Mouse (Mus musculus) olfactory bulb, adult 2 months (tissue): ENCODE data around the gene Gm21293. TPM values are rescaled to one million over a fixed set of nuclear protein-coding genes. Genes with fewer than 3 reads are reported as not detected.
"Not testable (repeated sequence)": the region's sequence is repeated elsewhere in the genome, so short reads cannot be mapped to it uniquely, and the experiment has no call there.

Experiments used
- H3K27ac ChIP-seq: fragments of 200-500 bp; 2 replicates; pipeline ENCODE4 v1.5.1; 2012; ENCODE audit warnings: low read depth, low read length; ENCODE audit not compliant: insufficient read depth
- H3K4me1 ChIP-seq: fragments of 200-500 bp; 2 replicates; pipeline ENCODE4 v1.6.1; 2012; ENCODE audit warnings: low read length; ENCODE audit not compliant: control insufficient read depth, insufficient read depth
- H3K4me3 ChIP-seq: fragments of 200-500 bp; 2 replicates; pipeline ENCODE4 v1.5.1; 2012; ENCODE audit warnings: mild to moderate bottlenecking, low read depth, low read length, moderate library complexity; ENCODE audit not compliant: insufficient read depth
- CTCF ChIP-seq: fragments of 200-500 bp; IDR thresholded peaks from 2 replicates; pipeline ENCODE4 v1.5.1; 2012; ENCODE audit warnings: low read depth, mild to moderate bottlenecking, low read length, moderate library complexity; ENCODE audit not compliant: insufficient read depth
- POLR2A ChIP-seq: fragments of 200-500 bp; IDR thresholded peaks from 2 replicates; pipeline ENCODE4 v1.6.1; 2012; ENCODE audit warnings: mild to moderate bottlenecking, low read depth, low read length, moderate library complexity; ENCODE audit not compliant: insufficient read depth
- WGBS: fragments of 180-500 bp; shearing (Covaris S2); methylation state at CpG from one replicate; pipeline ENCODE4 v1.1.7; 2018; 5-methylcytosine and 5-hydroxymethylcytosine counted together
- polyA plus RNA-seq: library from polyadenylated mRNA; stranded (reverse); fragments of >200 nt; gene quantifications from 2 replicates; pipeline ENCODE4 v1.2.4, GENCODE M21; 2012; ENCODE audit warnings: low replicate concordance; ENCODE audit not compliant: missing spikeins, insufficient read depth, insufficient read length

Gene Gm21293
- not detected in 2 replicates for polyA plus RNA-seq

DNA sequence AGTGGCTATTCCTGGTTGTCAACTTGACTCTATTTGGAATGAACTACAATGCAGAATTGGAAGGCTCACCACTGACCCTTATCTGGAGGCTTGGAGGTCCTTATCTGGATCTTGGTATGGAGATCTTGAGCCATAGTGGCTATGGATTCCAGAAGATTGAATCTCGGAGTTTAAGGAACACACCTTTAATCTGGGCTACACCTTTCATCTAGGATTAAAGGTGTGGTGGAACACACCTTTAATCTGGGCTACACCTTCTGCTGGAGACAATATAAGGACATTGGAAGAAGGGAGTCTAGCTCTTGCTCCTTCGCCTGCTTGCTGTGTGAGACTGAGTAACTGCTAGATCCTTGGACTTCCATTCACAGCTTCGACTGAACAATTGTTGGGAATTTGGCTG, at the start of gene Gm21293:
Gm21293 (plus strand) TSS at position 301 of the 400 bp plus-strand sequence.
- no CpG with 5 or more reads among the region's 3 CpGs for WGBS
- H3K4me1 ChIP-seq, H3K4me3 ChIP-seq, H3K27ac ChIP-seq: not testable (repeated sequence)

DNA sequence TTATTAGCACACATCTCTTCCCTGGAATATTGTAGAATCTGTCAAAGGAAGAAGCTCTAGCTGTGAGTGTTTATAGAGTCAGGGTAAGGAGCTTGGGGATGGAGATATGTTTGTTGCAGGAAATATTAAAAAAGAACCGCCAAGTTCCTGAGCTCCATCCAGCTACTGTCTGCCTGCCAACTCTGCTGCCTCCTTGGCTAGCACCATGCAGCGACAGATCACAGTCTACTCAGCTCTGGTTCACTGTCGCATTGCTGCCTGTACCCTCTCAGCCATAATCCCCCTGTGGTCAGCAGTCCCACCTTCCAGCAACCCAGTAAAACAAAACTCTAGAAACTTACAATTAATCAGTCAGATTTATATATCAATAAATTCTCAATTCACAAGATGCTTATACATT, 32.7 kb upstream of the Gm21293 start:
- Histone ChIP-seq H3K27ac (no peak overlapping the region), H3K4me3 (no peak overlapping the region), H3K4me1 (no peaks in the 10 kb centered on the region)
- 73% methylated on average over 3 of the region's 3 CpGs for WGBS
- TF ChIP-seq CTCF: no peak
- TF ChIP-seq POLR2A: no peak

DNA sequence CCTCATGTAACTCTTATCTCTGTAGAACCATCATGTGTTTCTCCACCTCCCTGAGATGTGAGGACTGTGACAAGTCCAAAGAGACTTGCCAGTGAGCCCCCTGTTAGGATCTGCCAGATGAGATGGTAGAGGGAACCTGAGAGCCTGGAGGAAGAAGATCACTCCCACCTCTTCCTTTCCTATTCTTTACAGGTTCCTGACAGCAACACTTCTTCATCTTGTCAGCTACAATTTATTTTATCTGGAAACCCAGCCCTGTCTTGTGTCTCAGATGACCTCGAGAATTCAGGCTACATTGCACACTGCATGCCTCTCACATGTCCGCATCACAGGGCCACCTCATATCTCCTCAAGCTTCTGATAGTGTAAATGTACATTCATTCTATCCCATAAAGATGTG, 24.5 kb upstream of the Gm21293 start:
- no peak overlapping the region for H3K4me3 ChIP-seq
- H3K4me1 ChIP-seq: no peaks in the 10 kb centered on the region
- H3K27ac ChIP-seq: no peak overlapping the region
- 91% methylated on average over 2 of the region's 2 CpGs for WGBS
- TF ChIP-seq CTCF (no peak), POLR2A (no peak)

DNA sequence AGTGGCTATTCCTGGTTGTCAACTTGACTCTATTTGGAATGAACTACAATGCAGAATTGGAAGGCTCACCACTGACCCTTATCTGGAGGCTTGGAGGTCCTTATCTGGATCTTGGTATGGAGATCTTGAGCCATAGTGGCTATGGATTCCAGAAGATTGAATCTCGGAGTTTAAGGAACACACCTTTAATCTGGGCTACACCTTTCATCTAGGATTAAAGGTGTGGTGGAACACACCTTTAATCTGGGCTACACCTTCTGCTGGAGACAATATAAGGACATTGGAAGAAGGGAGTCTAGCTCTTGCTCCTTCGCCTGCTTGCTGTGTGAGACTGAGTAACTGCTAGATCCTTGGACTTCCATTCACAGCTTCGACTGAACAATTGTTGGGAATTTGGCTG, 8.4 kb downstream of the Gm21293 start, which contains the start of gene Gm6763:
Gm6763 (plus strand) TSS at position 301 of the 400 bp plus-strand sequence.
- no CpG with 5 or more reads among the region's 3 CpGs for WGBS
- not testable (repeated sequence) for H3K27ac ChIP-seq, H3K4me1 ChIP-seq, H3K4me3 ChIP-seq

DNA sequence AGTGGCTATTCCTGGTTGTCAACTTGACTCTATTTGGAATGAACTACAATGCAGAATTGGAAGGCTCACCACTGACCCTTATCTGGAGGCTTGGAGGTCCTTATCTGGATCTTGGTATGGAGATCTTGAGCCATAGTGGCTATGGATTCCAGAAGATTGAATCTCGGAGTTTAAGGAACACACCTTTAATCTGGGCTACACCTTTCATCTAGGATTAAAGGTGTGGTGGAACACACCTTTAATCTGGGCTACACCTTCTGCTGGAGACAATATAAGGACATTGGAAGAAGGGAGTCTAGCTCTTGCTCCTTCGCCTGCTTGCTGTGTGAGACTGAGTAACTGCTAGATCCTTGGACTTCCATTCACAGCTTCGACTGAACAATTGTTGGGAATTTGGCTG, 16.9 kb downstream of the Gm21293 start, which contains the start of gene Gm8764:
Gm8764 (plus strand) TSS at position 301 of the 400 bp plus-strand sequence.
- H3K27ac ChIP-seq, H3K4me3 ChIP-seq, H3K4me1 ChIP-seq: not testable (repeated sequence)
- WGBS: no CpG with 5 or more reads among the region's 3 CpGs

DNA sequence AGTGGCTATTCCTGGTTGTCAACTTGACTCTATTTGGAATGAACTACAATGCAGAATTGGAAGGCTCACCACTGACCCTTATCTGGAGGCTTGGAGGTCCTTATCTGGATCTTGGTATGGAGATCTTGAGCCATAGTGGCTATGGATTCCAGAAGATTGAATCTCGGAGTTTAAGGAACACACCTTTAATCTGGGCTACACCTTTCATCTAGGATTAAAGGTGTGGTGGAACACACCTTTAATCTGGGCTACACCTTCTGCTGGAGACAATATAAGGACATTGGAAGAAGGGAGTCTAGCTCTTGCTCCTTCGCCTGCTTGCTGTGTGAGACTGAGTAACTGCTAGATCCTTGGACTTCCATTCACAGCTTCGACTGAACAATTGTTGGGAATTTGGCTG, 25.4 kb downstream of the Gm21293 start, which contains the start of gene Gm21304:
Gm21304 (plus strand) TSS at position 301 of the 400 bp plus-strand sequence.
- not testable (repeated sequence) for H3K4me3 ChIP-seq, H3K4me1 ChIP-seq, H3K27ac ChIP-seq
- no CpG with 5 or more reads among the region's 3 CpGs for WGBS

DNA sequence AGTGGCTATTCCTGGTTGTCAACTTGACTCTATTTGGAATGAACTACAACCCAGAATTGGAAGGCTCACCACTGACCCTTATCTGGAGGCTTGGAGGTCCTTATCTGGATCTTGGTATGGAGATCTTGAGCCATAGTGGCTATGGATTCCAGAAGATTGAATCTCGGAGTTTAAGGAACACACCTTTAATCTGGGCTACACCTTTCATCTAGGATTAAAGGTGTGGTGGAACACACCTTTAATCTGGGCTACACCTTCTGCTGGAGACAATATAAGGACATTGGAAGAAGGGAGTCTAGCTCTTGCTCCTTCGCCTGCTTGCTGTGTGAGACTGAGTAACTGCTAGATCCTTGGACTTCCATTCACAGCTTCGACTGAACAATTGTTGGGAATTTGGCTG, 33.9 kb downstream of the Gm21293 start, which contains the start of gene Gm21312:
Gm21312 (plus strand) TSS at position 301 of the 400 bp plus-strand sequence.
- WGBS: no CpG with 5 or more reads among the region's 3 CpGs
- H3K27ac ChIP-seq, H3K4me1 ChIP-seq, H3K4me3 ChIP-seq: not testable (repeated sequence)

DNA sequence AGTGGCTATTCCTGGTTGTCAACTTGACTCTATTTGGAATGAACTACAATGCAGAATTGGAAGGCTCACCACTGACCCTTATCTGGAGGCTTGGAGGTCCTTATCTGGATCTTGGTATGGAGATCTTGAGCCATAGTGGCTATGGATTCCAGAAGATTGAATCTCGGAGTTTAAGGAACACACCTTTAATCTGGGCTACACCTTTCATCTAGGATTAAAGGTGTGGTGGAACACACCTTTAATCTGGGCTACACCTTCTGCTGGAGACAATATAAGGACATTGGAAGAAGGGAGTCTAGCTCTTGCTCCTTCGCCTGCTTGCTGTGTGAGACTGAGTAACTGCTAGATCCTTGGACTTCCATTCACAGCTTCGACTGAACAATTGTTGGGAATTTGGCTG, 42.4 kb downstream of the Gm21293 start, which contains the start of gene Gm20765:
Gm20765 (plus strand) TSS at position 301 of the 400 bp plus-strand sequence.
- no CpG with 5 or more reads among the region's 3 CpGs for WGBS
- H3K4me1 ChIP-seq, H3K4me3 ChIP-seq, H3K27ac ChIP-seq: not testable (repeated sequence)

DNA sequence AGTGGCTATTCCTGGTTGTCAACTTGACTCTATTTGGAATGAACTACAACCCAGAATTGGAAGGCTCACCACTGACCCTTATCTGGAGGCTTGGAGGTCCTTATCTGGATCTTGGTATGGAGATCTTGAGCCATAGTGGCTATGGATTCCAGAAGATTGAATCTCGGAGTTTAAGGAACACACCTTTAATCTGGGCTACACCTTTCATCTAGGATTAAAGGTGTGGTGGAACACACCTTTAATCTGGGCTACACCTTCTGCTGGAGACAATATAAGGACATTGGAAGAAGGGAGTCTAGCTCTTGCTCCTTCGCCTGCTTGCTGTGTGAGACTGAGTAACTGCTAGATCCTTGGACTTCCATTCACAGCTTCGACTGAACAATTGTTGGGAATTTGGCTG, 51.0 kb downstream of the Gm21293 start, which contains the start of gene Gm4340:
Gm4340 (plus strand) TSS at position 301 of the 400 bp plus-strand sequence.
- WGBS: no CpG with 5 or more reads among the region's 3 CpGs
- H3K27ac ChIP-seq, H3K4me3 ChIP-seq, H3K4me1 ChIP-seq: not testable (repeated sequence)

Other genes starting within 250 kb of the Gm21293 start
- not detected in 2 replicates for gene Gm6763, start 8.5 kb downstream of the Gm21293 start, polyA plus RNA-seq
- not detected in 2 replicates for gene Gm8764, start 17.0 kb downstream of the Gm21293 start, polyA plus RNA-seq
- gene Gm21304, start 25.5 kb downstream of the Gm21293 start, polyA plus RNA-seq: not detected in 2 replicates
- gene Gm21312, start 34.0 kb downstream of the Gm21293 start, polyA plus RNA-seq: not detected in 2 replicates
- not detected in 2 replicates for gene Gm20765, start 42.5 kb downstream of the Gm21293 start, polyA plus RNA-seq
- not detected in 2 replicates for gene Gm4340, start 51.1 kb downstream of the Gm21293 start, polyA plus RNA-seq